Mouse (Mus musculus): Measurements from ENCODE around the gene Cdk5r2. TPM values are rescaled to one million over a fixed set of nuclear protein-coding genes. Genes with fewer than 3 reads are reported as not detected.

The Cdk5r2 gene
- polyA plus RNA-seq, 2 experiments = 0.01 TPM; not detected in 1

GRCm38 (mm10) chr1:74830061-74830460 is 24.7 kb upstream of the Cdk5r2 start:
- H3K36me3 ChIP-seq (replicated peaks; ENCODE audit: control insufficient read depth, insufficient read depth, low read depth) = no peaks in the 10 kb centered on the region
- H3K27ac ChIP-seq = no peak overlapping the region
- H3K4me2 ChIP-seq (ENCODE audit: low read depth) = no peak overlapping the region
- WGBS (ENCODE audit: insufficient replicate concordance) = 42% methylated on average over 9 of the region's 9 CpGs
- no peaks in the 10 kb centered on the region for H3K27me3 ChIP-seq (ENCODE audit: control insufficient read depth, insufficient read depth, low read length)
- H3K9ac ChIP-seq (replicated peaks) = no peak overlapping the region
- no peak for ATAC-seq (ENCODE audit: insufficient read depth)
- TF ChIP-seq EP300 (IDR thresholded peaks at IDR 0.05; ENCODE audit: low read depth) (no peak), CTCF (IDR thresholded peaks at IDR 0.05; ENCODE audit: low read depth) (no peak)
- no peaks in the 10 kb centered on the region for H3K9me3 ChIP-seq (ENCODE audit: control insufficient read depth, low read length)
- no peak overlapping the region for H3K4me3 ChIP-seq (ENCODE audit: insufficient read depth in 1 of 2, low read depth in 2 of 2, low read length in 2 of 2)
- no peak for DNase-seq (ENCODE audit: low read depth in 3 of 3, low spot score in 3 of 3)
- no peaks in the 10 kb centered on the region for H3K4me1 ChIP-seq (replicated peaks; ENCODE audit: control insufficient read depth in 2 of 2, insufficient read depth in 2 of 2, low read length in 1 of 2)

- H3K4me2 ChIP-seq (ENCODE audit: low read depth) = no peak overlapping the region
- TF ChIP-seq EP300 (IDR thresholded peaks at IDR 0.05; ENCODE audit: low read depth) = no peak
- no peak for TF ChIP-seq CTCF (IDR thresholded peaks at IDR 0.05; ENCODE audit: low read depth)
- H3K36me3 ChIP-seq (replicated peaks; ENCODE audit: control insufficient read depth, insufficient read depth, low read depth) = no peaks in the 10 kb centered on the region
- DNase-seq (ENCODE audit: low read depth in 3 of 3, low spot score in 3 of 3) (no peak), ATAC-seq (ENCODE audit: insufficient read depth) (no peak)
- no peaks in the 10 kb centered on the region for H3K9me3 ChIP-seq (ENCODE audit: control insufficient read depth, low read length)
- no peak overlapping the region for H3K4me3 ChIP-seq (ENCODE audit: insufficient read depth in 1 of 2, low read depth in 2 of 2, low read length in 2 of 2)
- 60% methylated on average over 3 of the region's 3 CpGs for WGBS (ENCODE audit: insufficient replicate concordance)
- no peaks in the 10 kb centered on the region for H3K4me1 ChIP-seq (replicated peaks; ENCODE audit: control insufficient read depth in 2 of 2, insufficient read depth in 2 of 2, low read length in 1 of 2)
- no peak overlapping the region for H3K27ac ChIP-seq
- no peaks in the 10 kb centered on the region for H3K27me3 ChIP-seq (ENCODE audit: control insufficient read depth, insufficient read depth, low read length)
- H3K9ac ChIP-seq (replicated peaks) = no peak overlapping the region
Observed at GRCm38 (mm10) chr1:74833255-74833654, 21.5 kb upstream of the Cdk5r2 start.

- no peak overlapping the region for H3K27ac ChIP-seq
- H3K9me3 ChIP-seq (ENCODE audit: control insufficient read depth, low read length) = no peaks in the 10 kb centered on the region
- no peaks in the 10 kb centered on the region for H3K36me3 ChIP-seq (replicated peaks; ENCODE audit: control insufficient read depth, insufficient read depth, low read depth)
- no peak for DNase-seq (ENCODE audit: low read depth in 3 of 3, low spot score in 3 of 3)
- H3K9ac ChIP-seq (replicated peaks) = no peak overlapping the region
- no peaks in the 10 kb centered on the region for H3K4me1 ChIP-seq (replicated peaks; ENCODE audit: control insufficient read depth in 2 of 2, insufficient read depth in 2 of 2, low read length in 1 of 2)
- H3K4me2 ChIP-seq (ENCODE audit: low read depth) = no peak overlapping the region
- no peaks in the 10 kb centered on the region; the same call in 1 of the 2 replicates for H3K27me3 ChIP-seq (ENCODE audit: control insufficient read depth, insufficient read depth, low read length)
- WGBS (ENCODE audit: insufficient replicate concordance) = 65% methylated on average over 5 of the region's 5 CpGs
- TF ChIP-seq CTCF (IDR thresholded peaks at IDR 0.05; ENCODE audit: low read depth) = no peak
- TF ChIP-seq EP300 (IDR thresholded peaks at IDR 0.05; ENCODE audit: low read depth) = no peak
- ATAC-seq (ENCODE audit: insufficient read depth) = no peak
- no peak overlapping the region for H3K4me3 ChIP-seq (ENCODE audit: insufficient read depth in 1 of 2, low read depth in 2 of 2, low read length in 2 of 2)
Observed at GRCm38 (mm10) chr1:74843090-74843489, 11.6 kb upstream of the Cdk5r2 start.

- no peak overlapping the region for H3K4me3 ChIP-seq (ENCODE audit: insufficient read depth in 1 of 2, low read depth in 2 of 2, low read length in 2 of 2)
- TF ChIP-seq EP300 (IDR thresholded peaks at IDR 0.05; ENCODE audit: low read depth) (no peak), CTCF (IDR thresholded peaks at IDR 0.05; ENCODE audit: low read depth) (no peak)
- no peaks in the 10 kb centered on the region for H3K36me3 ChIP-seq (replicated peaks; ENCODE audit: control insufficient read depth, insufficient read depth, low read depth)
- H3K27me3 ChIP-seq (ENCODE audit: control insufficient read depth, insufficient read depth, low read length) = peaks cover 7% of the 10 kb centered on the region
- no peak overlapping the region for H3K27ac ChIP-seq
- 19% methylated on average over 9 of the region's 9 CpGs for WGBS (ENCODE audit: insufficient replicate concordance)
- H3K9ac ChIP-seq (replicated peaks) = no peak overlapping the region
- ATAC-seq (ENCODE audit: insufficient read depth) = no peak
- H3K4me1 ChIP-seq (replicated peaks; ENCODE audit: control insufficient read depth in 2 of 2, insufficient read depth in 2 of 2, low read length in 1 of 2) = no peaks in the 10 kb centered on the region
- no peak for DNase-seq (ENCODE audit: low read depth in 3 of 3, low spot score in 3 of 3)
- H3K4me2 ChIP-seq (ENCODE audit: low read depth) = no peak overlapping the region
- no peaks in the 10 kb centered on the region for H3K9me3 ChIP-seq (ENCODE audit: control insufficient read depth, low read length)
Observed at GRCm38 (mm10) chr1:74846341-74846740, 8.4 kb upstream of the Cdk5r2 start.

- no peaks in the 10 kb centered on the region for H3K9me3 ChIP-seq (ENCODE audit: control insufficient read depth, low read length)
- no peaks in the 10 kb centered on the region for H3K36me3 ChIP-seq (replicated peaks; ENCODE audit: control insufficient read depth, insufficient read depth, low read depth)
- ATAC-seq (ENCODE audit: insufficient read depth) (no peak), DNase-seq (ENCODE audit: low read depth in 3 of 3, low spot score in 3 of 3) (no peak)
- H3K9ac ChIP-seq (replicated peaks) = no peak overlapping the region
- no peak overlapping the region for H3K27ac ChIP-seq
- no peak for TF ChIP-seq EP300 (IDR thresholded peaks at IDR 0.05; ENCODE audit: low read depth)
- TF ChIP-seq CTCF (IDR thresholded peaks at IDR 0.05; ENCODE audit: low read depth) = no peak
- no peak overlapping the region for H3K4me2 ChIP-seq (ENCODE audit: low read depth)
- H3K4me3 ChIP-seq (ENCODE audit: insufficient read depth in 1 of 2, low read depth in 2 of 2, low read length in 2 of 2) = no peak overlapping the region
- peaks cover 26% of the 10 kb centered on the region for H3K27me3 ChIP-seq (ENCODE audit: control insufficient read depth, insufficient read depth, low read length)
- 43% methylated on average over 5 of the region's 5 CpGs for WGBS (ENCODE audit: insufficient replicate concordance)
- H3K4me1 ChIP-seq (replicated peaks; ENCODE audit: control insufficient read depth in 2 of 2, insufficient read depth in 2 of 2, low read length in 1 of 2) = no peaks in the 10 kb centered on the region
Observed at GRCm38 (mm10) chr1:74848946-74849345, 5.8 kb upstream of the Cdk5r2 start.

Measured in liver, embryonic 14.5 days (tissue).